Mouse (Mus musculus): ENCODE measurements around the gene Adgrd1. TPM values are rescaled to one million over a fixed set of nuclear protein-coding genes. Genes with fewer than 3 reads are reported as not detected.

The Adgrd1 gene
- polyA plus RNA-seq, 1 experiment from 2014 or later: 0.14 TPM

DNA sequence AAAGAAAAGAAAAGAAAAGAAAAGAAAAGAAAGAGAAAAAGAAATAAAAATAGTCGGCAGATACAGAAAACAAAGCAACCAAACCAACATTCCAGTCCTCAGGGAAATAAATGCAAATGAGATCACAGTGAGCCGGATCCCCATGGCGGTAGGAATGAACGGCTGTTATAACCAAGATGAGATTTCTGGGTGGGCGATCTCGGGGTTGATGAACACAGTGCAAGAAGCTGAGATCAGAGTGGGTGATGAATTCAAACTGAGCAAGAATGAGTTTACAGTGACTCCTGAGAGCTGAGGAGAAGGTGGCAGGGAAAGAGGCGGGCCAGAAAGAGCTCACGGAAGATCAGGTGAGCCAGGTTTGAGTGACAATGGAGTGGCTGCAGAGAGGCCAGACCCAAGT lies 66.9 kb downstream of the Adgrd1 start:
- H3K4me1 ChIP-seq (ENCODE audit: control insufficient read depth, insufficient read depth, low read depth, low read length): no peaks in the 10 kb centered on the region
- WGBS: 49% methylated on average over 8 of the region's 8 CpGs
- no peak overlapping the region for H3K4me3 ChIP-seq (ENCODE audit: low read length)
- H3K27me3 ChIP-seq (replicated peaks; ENCODE audit: control insufficient read depth, insufficient read depth, low read length): no peaks in the 10 kb centered on the region
- H3K9me3 ChIP-seq (ENCODE audit: control insufficient read depth, low read length): no peaks in the 10 kb centered on the region
- H3K9ac ChIP-seq (ENCODE audit: low read depth, low read length): no peak overlapping the region
- H3K4me2 ChIP-seq (ENCODE audit: low read length): no peak overlapping the region
- H3K36me3 ChIP-seq (ENCODE audit: control insufficient read depth, insufficient read depth, low read length): no peaks in the 10 kb centered on the region
- no peak overlapping the region for H3K27ac ChIP-seq (ENCODE audit: low read depth, low read length)
- ATAC-seq: no peak

DNA sequence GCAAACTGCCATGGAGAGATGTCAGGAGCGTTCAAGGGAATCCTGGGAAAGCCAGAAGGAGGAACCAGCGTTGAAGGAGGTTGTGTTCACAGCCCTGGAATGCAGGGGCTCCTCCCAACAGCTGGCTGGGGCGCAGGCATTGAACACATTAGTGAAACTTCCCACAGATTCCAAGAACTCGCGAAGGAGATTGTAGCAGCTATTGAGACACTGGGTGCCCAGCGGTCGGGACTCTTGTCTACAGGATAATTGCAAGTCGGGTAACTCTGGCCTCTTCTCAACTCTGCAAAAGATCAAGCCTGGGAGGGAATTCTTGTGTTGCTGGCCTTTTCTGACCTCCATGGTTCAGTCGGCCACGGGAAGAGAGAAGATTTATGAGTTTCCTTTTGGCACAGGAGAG lies 67.5 kb downstream of the Adgrd1 start:
- Histone ChIP-seq H3K4me1 (ENCODE audit: control insufficient read depth, insufficient read depth, low read depth, low read length) (no peaks in the 10 kb centered on the region), H3K4me2 (ENCODE audit: low read length) (no peak overlapping the region), H3K27ac (ENCODE audit: low read depth, low read length) (no peak overlapping the region), H3K4me3 (ENCODE audit: low read length) (no peak overlapping the region), H3K27me3 (replicated peaks; ENCODE audit: control insufficient read depth, insufficient read depth, low read length) (no peaks in the 10 kb centered on the region), H3K36me3 (ENCODE audit: control insufficient read depth, insufficient read depth, low read length) (no peaks in the 10 kb centered on the region), H3K9me3 (ENCODE audit: control insufficient read depth, low read length) (no peaks in the 10 kb centered on the region), H3K9ac (ENCODE audit: low read depth, low read length) (no peak overlapping the region)
- no peak for ATAC-seq
- 44% methylated on average over 10 of the region's 10 CpGs for WGBS

DNA sequence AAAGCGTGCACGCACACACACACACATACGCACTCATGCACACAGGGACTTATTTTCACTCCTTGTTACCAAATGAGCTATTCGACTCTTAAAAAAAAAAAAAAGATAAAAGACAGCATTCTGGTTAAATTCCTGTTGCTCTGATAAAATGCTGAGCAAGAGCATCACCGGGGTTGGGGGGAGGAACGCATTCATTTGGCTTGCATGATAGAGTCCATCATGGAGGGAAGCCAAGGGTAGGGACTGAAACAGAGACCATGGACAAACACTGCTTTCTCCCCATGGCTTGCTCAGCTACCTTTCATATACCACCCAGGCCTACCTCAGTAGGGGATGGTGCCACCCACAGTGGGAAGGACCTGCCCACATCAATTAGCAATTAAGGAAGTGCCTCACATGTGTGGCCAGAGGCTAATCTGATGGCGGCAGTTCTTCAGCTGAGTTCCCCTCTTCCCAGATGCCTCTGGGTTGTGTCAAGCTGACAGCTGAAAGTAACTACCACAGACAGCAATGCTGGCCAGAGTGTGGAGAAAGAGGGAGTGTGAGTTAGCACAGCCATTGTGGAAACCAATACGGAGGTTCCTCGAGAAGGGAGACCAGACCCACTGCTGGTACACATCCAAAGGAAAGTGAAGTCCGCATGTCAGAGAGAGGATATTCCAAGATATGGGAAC lies 68.5 kb downstream of the Adgrd1 start:
- WGBS: 91% methylated on average over 10 of the region's 10 CpGs

DNA sequence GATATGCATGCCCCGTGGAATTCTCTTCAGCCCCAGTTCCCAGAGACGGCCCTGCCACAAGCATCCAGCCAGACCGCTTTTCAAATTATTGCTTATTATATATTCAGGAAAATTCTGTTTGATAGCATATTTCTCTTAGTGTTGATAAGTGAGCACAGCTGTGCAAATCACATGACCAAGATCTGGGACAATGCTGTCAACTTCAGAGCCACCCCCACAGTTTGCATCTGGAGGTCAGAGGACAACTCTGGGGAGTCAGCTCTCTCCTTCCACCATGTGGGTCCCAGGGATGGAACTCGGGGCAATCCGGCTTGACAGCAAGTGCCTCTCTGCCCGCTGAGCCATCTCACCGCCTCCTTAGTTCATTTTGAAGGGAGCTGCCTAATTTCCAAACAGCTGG lies 69.0 kb downstream of the Adgrd1 start:
- no peak overlapping the region for H3K9ac ChIP-seq (ENCODE audit: low read depth, low read length)
- H3K36me3 ChIP-seq (ENCODE audit: control insufficient read depth, insufficient read depth, low read length): no peaks in the 10 kb centered on the region
- ATAC-seq: no peak
- WGBS: 77% methylated on average over 7 of the region's 7 CpGs
- H3K4me2 ChIP-seq (ENCODE audit: low read length): no peak overlapping the region
- no peaks in the 10 kb centered on the region for H3K27me3 ChIP-seq (replicated peaks; ENCODE audit: control insufficient read depth, insufficient read depth, low read length)
- H3K4me1 ChIP-seq (ENCODE audit: control insufficient read depth, insufficient read depth, low read depth, low read length): no peaks in the 10 kb centered on the region
- no peaks in the 10 kb centered on the region for H3K9me3 ChIP-seq (ENCODE audit: control insufficient read depth, low read length)
- H3K27ac ChIP-seq (ENCODE audit: low read depth, low read length): no peak overlapping the region
- H3K4me3 ChIP-seq (ENCODE audit: low read length): no peak overlapping the region

More for the DNA sequence above, 68.5 kb downstream of the Adgrd1 start:
- H3K36me3 ChIP-seq (ENCODE audit: control insufficient read depth, insufficient read depth, low read length): no peaks in the 10 kb centered on the region
- H3K4me1 ChIP-seq (ENCODE audit: control insufficient read depth, insufficient read depth, low read depth, low read length): no peaks in the 10 kb centered on the region
- H3K4me3 ChIP-seq (ENCODE audit: low read length): no peak overlapping the region
- H3K9me3 ChIP-seq (ENCODE audit: control insufficient read depth, low read length): no peaks in the 10 kb centered on the region
- ATAC-seq: no peak
- H3K9ac ChIP-seq (ENCODE audit: low read depth, low read length): no peak overlapping the region
- H3K27me3 ChIP-seq (replicated peaks; ENCODE audit: control insufficient read depth, insufficient read depth, low read length): no peaks in the 10 kb centered on the region
- no peak overlapping the region for H3K27ac ChIP-seq (ENCODE audit: low read depth, low read length)
- no peak overlapping the region for H3K4me2 ChIP-seq (ENCODE audit: low read length)

DNA sequence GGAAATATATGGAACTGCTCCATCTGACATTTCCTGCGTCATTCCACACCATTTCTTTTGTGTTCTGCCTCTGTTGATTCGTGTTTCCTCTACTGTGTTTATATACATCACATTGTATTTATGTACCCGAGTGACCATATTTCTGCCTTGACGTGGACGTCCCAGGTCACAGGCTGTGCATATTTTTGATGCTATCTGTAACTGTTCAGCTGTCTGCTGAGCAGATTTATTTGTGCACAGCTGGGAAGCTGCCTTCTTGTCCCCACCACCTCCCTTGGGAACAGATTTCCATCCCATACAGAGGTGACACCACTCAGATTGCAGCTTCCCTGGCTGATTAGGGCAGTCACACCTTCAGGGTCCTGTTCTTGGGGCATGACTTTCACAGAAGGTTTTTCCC lies 72.5 kb downstream of the Adgrd1 start:
- Histone ChIP-seq H3K4me2 (ENCODE audit: low read length) (no peak overlapping the region), H3K9me3 (ENCODE audit: control insufficient read depth, low read length) (no peaks in the 10 kb centered on the region), H3K36me3 (ENCODE audit: control insufficient read depth, insufficient read depth, low read length) (no peaks in the 10 kb centered on the region), H3K27ac (ENCODE audit: low read depth, low read length) (no peak overlapping the region), H3K4me3 (ENCODE audit: low read length) (no peak overlapping the region), H3K9ac (ENCODE audit: low read depth, low read length) (no peak overlapping the region), H3K27me3 (replicated peaks; ENCODE audit: control insufficient read depth, insufficient read depth, low read length) (no peaks in the 10 kb centered on the region), H3K4me1 (ENCODE audit: control insufficient read depth, insufficient read depth, low read depth, low read length) (no peaks in the 10 kb centered on the region)
- 40% methylated on average over 5 of the region's 5 CpGs for WGBS
- no peak for ATAC-seq

DNA sequence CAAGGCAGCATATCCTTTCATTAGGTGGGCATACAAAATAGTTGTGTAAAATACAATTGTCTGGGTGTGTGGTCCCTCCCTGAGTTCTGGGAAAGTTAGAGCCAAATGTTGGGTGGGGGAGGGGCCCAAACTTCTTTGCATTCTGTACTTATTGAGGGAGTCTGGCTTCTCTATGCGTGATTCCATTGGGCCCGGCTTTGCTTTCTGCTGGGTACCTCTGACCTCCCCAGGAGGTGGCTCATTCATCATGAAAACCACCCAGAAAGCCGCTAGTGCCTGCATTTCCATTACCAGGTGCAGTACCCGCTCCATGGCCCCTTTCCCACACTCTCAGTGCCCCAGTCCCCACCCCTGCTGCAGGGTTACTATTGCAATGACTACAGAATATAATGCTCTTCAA lies 73.0 kb downstream of the Adgrd1 start:
- no peak overlapping the region for H3K27ac ChIP-seq (ENCODE audit: low read depth, low read length)
- no peaks in the 10 kb centered on the region for H3K27me3 ChIP-seq (replicated peaks; ENCODE audit: control insufficient read depth, insufficient read depth, low read length)
- H3K9ac ChIP-seq (ENCODE audit: low read depth, low read length): no peak overlapping the region
- no peak overlapping the region for H3K4me3 ChIP-seq (ENCODE audit: low read length)
- H3K4me1 ChIP-seq (ENCODE audit: control insufficient read depth, insufficient read depth, low read depth, low read length): no peaks in the 10 kb centered on the region
- 8% methylated on average over 4 of the region's 4 CpGs for WGBS
- no peaks in the 10 kb centered on the region for H3K36me3 ChIP-seq (ENCODE audit: control insufficient read depth, insufficient read depth, low read length)
- no peak for ATAC-seq
- H3K9me3 ChIP-seq (ENCODE audit: control insufficient read depth, low read length): no peaks in the 10 kb centered on the region
- H3K4me2 ChIP-seq (ENCODE audit: low read length): no peak overlapping the region

DNA sequence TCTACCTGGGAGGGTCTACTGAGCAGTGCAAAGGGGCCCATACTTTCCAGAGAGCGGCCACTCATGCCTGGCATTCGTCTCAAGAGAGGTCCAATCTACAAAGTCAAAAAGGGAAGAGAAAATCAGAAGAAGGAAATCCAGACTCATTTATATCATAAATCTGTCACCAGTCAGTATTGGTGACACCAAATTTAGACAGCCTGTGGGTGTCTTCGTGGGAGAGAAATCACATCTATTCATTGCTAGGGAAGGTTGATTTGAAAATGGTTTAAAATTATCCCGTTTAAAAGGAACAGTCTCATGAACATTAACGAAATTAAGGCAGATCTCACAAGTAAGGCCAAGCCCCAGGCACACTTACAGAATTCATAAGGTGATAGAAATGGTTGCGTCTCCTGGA lies 76.0 kb downstream of the Adgrd1 start:
- ATAC-seq: no peak
- no peak overlapping the region for H3K27ac ChIP-seq (ENCODE audit: low read depth, low read length)
- no peaks in the 10 kb centered on the region for H3K9me3 ChIP-seq (ENCODE audit: control insufficient read depth, low read length)
- no peaks in the 10 kb centered on the region for H3K27me3 ChIP-seq (replicated peaks; ENCODE audit: control insufficient read depth, insufficient read depth, low read length)
- 93% methylated on average over 6 of the region's 6 CpGs for WGBS
- no peaks in the 10 kb centered on the region for H3K36me3 ChIP-seq (ENCODE audit: control insufficient read depth, insufficient read depth, low read length)
- H3K9ac ChIP-seq (ENCODE audit: low read depth, low read length): no peak overlapping the region
- H3K4me2 ChIP-seq (ENCODE audit: low read length): no peak overlapping the region
- no peak overlapping the region for H3K4me3 ChIP-seq (ENCODE audit: low read length)
- H3K4me1 ChIP-seq (ENCODE audit: control insufficient read depth, insufficient read depth, low read depth, low read length): no peaks in the 10 kb centered on the region

DNA sequence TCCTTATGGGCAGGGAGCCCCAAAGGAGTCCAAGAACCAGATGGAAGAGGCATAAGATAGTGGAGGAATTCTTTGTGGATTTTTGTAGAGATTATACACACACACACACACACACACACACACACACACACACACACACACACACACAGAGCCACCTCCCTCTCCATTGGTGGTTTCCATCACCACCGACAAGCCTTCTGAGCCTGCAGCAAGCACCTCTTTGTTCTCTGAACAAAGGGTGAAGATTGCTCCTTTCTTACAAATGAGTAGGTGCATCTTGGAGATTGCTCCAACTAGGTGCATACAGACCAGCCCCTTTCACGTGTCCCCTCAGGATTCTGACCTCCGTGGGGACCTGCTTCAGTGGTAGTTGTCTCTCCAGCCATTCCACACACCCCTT lies 79.4 kb downstream of the Adgrd1 start:
- no peaks in the 10 kb centered on the region for H3K36me3 ChIP-seq (ENCODE audit: control insufficient read depth, insufficient read depth, low read length)

DNA sequence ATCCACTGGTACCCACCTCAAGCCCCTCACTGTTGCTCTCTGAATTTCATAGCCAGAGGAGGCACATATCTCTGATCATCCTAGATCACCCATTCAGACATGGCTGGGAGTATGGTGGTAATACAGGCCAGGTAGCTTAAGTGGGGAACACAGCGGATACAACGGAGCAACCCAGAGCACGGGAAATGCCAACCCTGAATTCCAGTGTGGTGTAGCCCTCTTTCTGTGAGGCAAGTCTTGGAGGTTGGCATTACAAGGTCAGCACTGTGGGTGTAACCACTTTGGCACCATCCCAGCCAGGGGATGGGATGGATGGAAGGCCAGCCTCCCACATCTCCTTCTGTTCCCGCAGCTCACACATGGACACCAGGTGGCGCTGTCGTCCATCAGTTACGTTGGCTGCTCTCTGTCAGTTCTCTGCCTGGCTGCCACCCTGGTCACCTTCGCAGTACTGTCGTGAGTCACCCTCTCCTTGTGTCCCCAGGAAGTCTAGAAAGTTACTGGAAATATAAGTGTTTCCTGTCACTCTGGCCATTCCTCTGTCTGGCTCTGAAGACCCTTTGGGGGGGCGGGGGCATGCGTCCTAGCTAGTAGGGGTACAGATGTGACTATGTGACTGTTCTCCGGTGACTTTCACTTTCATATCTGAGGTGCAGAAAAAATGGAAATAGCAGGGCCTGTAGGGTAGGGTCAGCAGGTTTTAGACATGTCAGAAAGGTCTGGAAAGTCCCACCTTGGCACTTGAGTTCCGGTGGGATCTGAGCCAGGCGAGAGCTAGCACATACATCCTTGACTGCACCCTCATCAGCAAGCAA lies 81.4 kb downstream of the Adgrd1 start:
- H3K4me3 ChIP-seq (ENCODE audit: low read length): no peak overlapping the region
- H3K27me3 ChIP-seq (replicated peaks; ENCODE audit: control insufficient read depth, insufficient read depth, low read length): no peaks in the 10 kb centered on the region
- no peak overlapping the region for H3K4me2 ChIP-seq (ENCODE audit: low read length)
- no peaks in the 10 kb centered on the region for H3K36me3 ChIP-seq (ENCODE audit: control insufficient read depth, insufficient read depth, low read length)
- no peak overlapping the region for H3K27ac ChIP-seq (ENCODE audit: low read depth, low read length)
- H3K9ac ChIP-seq (ENCODE audit: low read depth, low read length): no peak overlapping the region
- peak; percentile 80 for ATAC-seq
- H3K4me1 ChIP-seq (ENCODE audit: control insufficient read depth, insufficient read depth, low read depth, low read length): no peaks in the 10 kb centered on the region; the same call in 1 of the 2 replicates
- no peaks in the 10 kb centered on the region for H3K9me3 ChIP-seq (ENCODE audit: control insufficient read depth, low read length)
- 50% methylated on average over 14 of the region's 14 CpGs for WGBS

More for the DNA sequence above, 79.4 kb downstream of the Adgrd1 start:
- ATAC-seq: no peak
- H3K27ac ChIP-seq (ENCODE audit: low read depth, low read length): no peak overlapping the region
- no peaks in the 10 kb centered on the region for H3K9me3 ChIP-seq (ENCODE audit: control insufficient read depth, low read length)
- H3K27me3 ChIP-seq (replicated peaks; ENCODE audit: control insufficient read depth, insufficient read depth, low read length): no peaks in the 10 kb centered on the region
- WGBS: 36% methylated on average over 3 of the region's 3 CpGs
- H3K4me3 ChIP-seq (ENCODE audit: low read length): no peak overlapping the region
- H3K4me1 ChIP-seq (ENCODE audit: control insufficient read depth, insufficient read depth, low read depth, low read length): no peaks in the 10 kb centered on the region
- H3K9ac ChIP-seq (ENCODE audit: low read depth, low read length): no peak overlapping the region
- no peak overlapping the region for H3K4me2 ChIP-seq (ENCODE audit: low read length)
